Mouse (Mus musculus): ENCODE results near the gene Nasp. TPM values are rescaled to one million over a fixed set of nuclear protein-coding genes. Genes with fewer than 3 reads are reported as not detected.

Gene Nasp
- polyA plus RNA-seq, 1 experiment from 2014 or later: 83.0 TPM

GRCm38 (mm10) chr4:116657971-116658370 lies 30.2 kb upstream of the Nasp start:
- Histone ChIP-seq H3K36me3 (no peaks in the 10 kb centered on the region), H3K4me3 (replicated peaks) (no peak overlapping the region), H3K9ac (0 out of 2 replicates have a peak overlapping the region, but pooled peaks have one; percentile 11), H3K4me2 (no peak overlapping the region), H3K4me1 (replicated peaks) (peaks cover 27% of the 10 kb centered on the region), H3K9me3 (replicated peaks) (no peaks in the 10 kb centered on the region), H3K27me3 (no peaks in the 10 kb centered on the region), H3K27ac (no peak overlapping the region)
- 50% methylated on average over 3 of the region's 3 CpGs for WGBS (ENCODE audit: insufficient replicate concordance)
- ATAC-seq (ENCODE audit: low read depth) (no peak), DNase-seq (no peak)

GRCm38 (mm10) chr4:116655658-116656057 lies 27.9 kb upstream of the Nasp start:
- no peaks in the 10 kb centered on the region for H3K27me3 ChIP-seq
- H3K4me2 ChIP-seq: no peak overlapping the region
- H3K4me3 ChIP-seq (replicated peaks): no peak overlapping the region
- no peaks in the 10 kb centered on the region for H3K36me3 ChIP-seq
- H3K27ac ChIP-seq: peak overlapping the region; percentile 40; the same call in 1 of the 2 replicates
- H3K4me1 ChIP-seq (replicated peaks): peaks cover 36% of the 10 kb centered on the region
- H3K9ac ChIP-seq: no peak overlapping the region
- H3K9me3 ChIP-seq (replicated peaks): no peaks in the 10 kb centered on the region
- WGBS (ENCODE audit: insufficient replicate concordance): 56% methylated on average over 3 of the region's 3 CpGs
- DNase-seq (no peak), ATAC-seq (ENCODE audit: low read depth) (no peak)

- Histone ChIP-seq H3K9ac (no peak overlapping the region), H3K4me3 (replicated peaks) (no peak overlapping the region), H3K27me3 (no peaks in the 10 kb centered on the region), H3K27ac (no peak overlapping the region), H3K9me3 (replicated peaks) (no peaks in the 10 kb centered on the region), H3K4me2 (no peak overlapping the region), H3K4me1 (replicated peaks) (peaks cover 42% of the 10 kb centered on the region), H3K36me3 (no peaks in the 10 kb centered on the region)
- 7% methylated on average over 2 of the region's 2 CpGs for WGBS (ENCODE audit: insufficient replicate concordance)
- DNase-seq: peak; percentile 9
- no peak for ATAC-seq (ENCODE audit: low read depth)
Observed at GRCm38 (mm10) chr4:116655100-116655499, 27.4 kb upstream of the Nasp start.

- Histone ChIP-seq H3K4me1 (replicated peaks) (peaks cover 60% of the 10 kb centered on the region), H3K27me3 (no peaks in the 10 kb centered on the region), H3K9ac (no peak overlapping the region), H3K36me3 (peaks cover 10% of the 10 kb centered on the region), H3K9me3 (replicated peaks) (no peaks in the 10 kb centered on the region), H3K4me3 (replicated peaks) (no peak overlapping the region), H3K27ac (no peak overlapping the region), H3K4me2 (no peak overlapping the region)
- WGBS (ENCODE audit: insufficient replicate concordance): 79% methylated on average over 6 of the region's 6 CpGs
- no peak for DNase-seq
- ATAC-seq (ENCODE audit: low read depth): no peak
Observed at GRCm38 (mm10) chr4:116653228-116653627, 25.5 kb upstream of the Nasp start.

GRCm38 (mm10) chr4:116651797-116652135 lies 24.0 kb upstream of the Nasp start:
- H3K4me1 ChIP-seq (replicated peaks): peaks cover 66% of the 10 kb centered on the region
- WGBS (ENCODE audit: insufficient replicate concordance): 9% methylated on average over 6 of the region's 6 CpGs
- peak overlapping the region; percentile 85 for H3K9ac ChIP-seq
- DNase-seq (no peak), ATAC-seq (ENCODE audit: low read depth) (no peak)
- peak overlapping the region; percentile 82 for H3K4me3 ChIP-seq (replicated peaks)
- H3K4me2 ChIP-seq: peak overlapping the region; percentile 75
- peaks cover 21% of the 10 kb centered on the region for H3K36me3 ChIP-seq
- no peaks in the 10 kb centered on the region for H3K9me3 ChIP-seq (replicated peaks)
- no peaks in the 10 kb centered on the region for H3K27me3 ChIP-seq
- peak overlapping the region; percentile 83; the same call in 1 of the 2 replicates for H3K27ac ChIP-seq

- peak; percentile 79 for DNase-seq
- no peaks in the 10 kb centered on the region for H3K9me3 ChIP-seq (replicated peaks)
- H3K4me2 ChIP-seq: peak within 1 kb of the TSS; percentile 75
- H3K9ac ChIP-seq: peak within 1 kb of the TSS; percentile 85
- H3K27me3 ChIP-seq: no peaks in the 10 kb centered on the region
- H3K4me1 ChIP-seq (replicated peaks): peaks cover 60% of the 10 kb centered on the region
- peak; percentile 92 for ATAC-seq (ENCODE audit: low read depth)
- peak within 1 kb of the TSS; percentile 83 for H3K27ac ChIP-seq
- peak within 1 kb of the TSS; percentile 82 for H3K4me3 ChIP-seq (replicated peaks)
- peaks cover 26% of the 10 kb centered on the region for H3K36me3 ChIP-seq
- under 1% methylated on average over 39 of the region's 39 CpGs for whole genome bisulfite sequencing (ENCODE audit: insufficient replicate concordance)
Observed at GRCm38 (mm10) chr4:116650924-116651796, 23.4 kb upstream of the Nasp start, which contains the start of gene Akr1a1. TSS of gene Akr1a1 (minus strand) at chr4:116651680.

- H3K4me1 ChIP-seq (replicated peaks): peaks cover 59% of the 10 kb centered on the region
- ATAC-seq (ENCODE audit: low read depth): no peak
- no peaks in the 10 kb centered on the region for H3K9me3 ChIP-seq (replicated peaks)
- peak overlapping the region; percentile 85 for H3K9ac ChIP-seq
- peak overlapping the region; percentile 83 for H3K27ac ChIP-seq
- DNase-seq: no peak
- 28% methylated on average over 5 of the region's 5 CpGs for WGBS (ENCODE audit: insufficient replicate concordance)
- H3K4me3 ChIP-seq (replicated peaks): peak overlapping the region; percentile 82
- H3K36me3 ChIP-seq: peaks cover 34% of the 10 kb centered on the region
- peak overlapping the region; percentile 75 for H3K4me2 ChIP-seq
- no peaks in the 10 kb centered on the region for H3K27me3 ChIP-seq
Observed at GRCm38 (mm10) chr4:116650365-116650764, 22.6 kb upstream of the Nasp start.

- 81% methylated on average over 2 of the region's 2 CpGs for WGBS (ENCODE audit: insufficient replicate concordance)
- Histone ChIP-seq H3K27ac (no peak overlapping the region), H3K4me1 (replicated peaks) (peaks cover 54% of the 10 kb centered on the region), H3K36me3 (peaks cover 44% of the 10 kb centered on the region), H3K4me2 (peak overlapping the region; percentile 75), H3K9ac (0 out of 2 replicates have a peak overlapping the region, but pooled peaks have one; percentile 10), H3K9me3 (replicated peaks) (no peaks in the 10 kb centered on the region), H3K4me3 (replicated peaks) (peak overlapping the region; percentile 82; the same call in 1 of the 2 replicates), H3K27me3 (no peaks in the 10 kb centered on the region)
- no peak for ATAC-seq (ENCODE audit: low read depth)
- DNase-seq: no peak
Observed at GRCm38 (mm10) chr4:116649411-116649810, 21.7 kb upstream of the Nasp start.

GRCm38 (mm10) chr4:116645624-116646023 lies 17.9 kb upstream of the Nasp start:
- H3K4me3 ChIP-seq (replicated peaks): no peak overlapping the region
- no peak overlapping the region for H3K9ac ChIP-seq
- no peaks in the 10 kb centered on the region for H3K9me3 ChIP-seq (replicated peaks)
- 78% methylated on average over 7 of the region's 7 CpGs for WGBS (ENCODE audit: insufficient replicate concordance)
- no peak for DNase-seq
- no peak overlapping the region for H3K4me2 ChIP-seq
- H3K36me3 ChIP-seq: peaks cover 79% of the 10 kb centered on the region
- H3K27me3 ChIP-seq: no peaks in the 10 kb centered on the region
- peaks cover 45% of the 10 kb centered on the region for H3K4me1 ChIP-seq (replicated peaks)
- no peak for ATAC-seq (ENCODE audit: low read depth)
- no peak overlapping the region for H3K27ac ChIP-seq

- ATAC-seq (ENCODE audit: low read depth) (no peak), DNase-seq (no peak)
- Histone ChIP-seq H3K27me3 (no peaks in the 10 kb centered on the region), H3K9me3 (replicated peaks) (no peaks in the 10 kb centered on the region), H3K4me3 (replicated peaks) (no peak overlapping the region), H3K4me2 (no peak overlapping the region), H3K36me3 (peaks cover 88% of the 10 kb centered on the region), H3K27ac (no peak overlapping the region), H3K9ac (no peak overlapping the region), H3K4me1 (replicated peaks) (peaks cover 32% of the 10 kb centered on the region)
- 53% methylated on average over 6 of the region's 6 CpGs for WGBS (ENCODE audit: insufficient replicate concordance)
Observed at GRCm38 (mm10) chr4:116644326-116644725, 16.6 kb upstream of the Nasp start.

GRCm38 (mm10) chr4:116642071-116642470 lies 14.3 kb upstream of the Nasp start:
- 83% methylated on average over 1 of the region's 1 CpGs for WGBS (ENCODE audit: insufficient replicate concordance)
- Histone ChIP-seq H3K9me3 (replicated peaks) (no peaks in the 10 kb centered on the region), H3K36me3 (peaks cover 90% of the 10 kb centered on the region), H3K4me1 (replicated peaks) (peaks cover 10% of the 10 kb centered on the region), H3K27ac (no peak overlapping the region), H3K4me2 (no peak overlapping the region), H3K4me3 (replicated peaks) (no peak overlapping the region), H3K27me3 (no peaks in the 10 kb centered on the region), H3K9ac (no peak overlapping the region)
- DNase-seq: no peak
- ATAC-seq (ENCODE audit: low read depth): no peak

- no peak overlapping the region for H3K4me2 ChIP-seq
- 83% methylated on average over 6 of the region's 6 CpGs for WGBS (ENCODE audit: insufficient replicate concordance)
- H3K9ac ChIP-seq: no peak overlapping the region
Observed at GRCm38 (mm10) chr4:116638821-116639220, 11.1 kb upstream of the Nasp start.

More at GRCm38 (mm10) chr4:116638821-116639220, 11.1 kb upstream of the Nasp start:
- DNase-seq (no peak), ATAC-seq (ENCODE audit: low read depth) (no peak)
- Histone ChIP-seq H3K27ac (no peak overlapping the region), H3K36me3 (peaks cover 90% of the 10 kb centered on the region), H3K4me3 (replicated peaks) (no peak overlapping the region), H3K4me1 (replicated peaks) (no peaks in the 10 kb centered on the region), H3K9me3 (replicated peaks) (no peaks in the 10 kb centered on the region), H3K27me3 (no peaks in the 10 kb centered on the region)
